Mouse (Mus musculus): Measurements from ENCODE around the gene Gm10778. TPM values are rescaled to one million over a fixed set of nuclear protein-coding genes. Genes with fewer than 3 reads are reported as not detected.
"Not testable (repeated sequence)": the region's sequence is repeated elsewhere in the genome, so short reads cannot be mapped to it uniquely, and the experiment has no call there.

Gene Gm10778
- 0.18 and 0.19 TPM in 2 replicates for polyA plus RNA-seq (2012)

DNA sequence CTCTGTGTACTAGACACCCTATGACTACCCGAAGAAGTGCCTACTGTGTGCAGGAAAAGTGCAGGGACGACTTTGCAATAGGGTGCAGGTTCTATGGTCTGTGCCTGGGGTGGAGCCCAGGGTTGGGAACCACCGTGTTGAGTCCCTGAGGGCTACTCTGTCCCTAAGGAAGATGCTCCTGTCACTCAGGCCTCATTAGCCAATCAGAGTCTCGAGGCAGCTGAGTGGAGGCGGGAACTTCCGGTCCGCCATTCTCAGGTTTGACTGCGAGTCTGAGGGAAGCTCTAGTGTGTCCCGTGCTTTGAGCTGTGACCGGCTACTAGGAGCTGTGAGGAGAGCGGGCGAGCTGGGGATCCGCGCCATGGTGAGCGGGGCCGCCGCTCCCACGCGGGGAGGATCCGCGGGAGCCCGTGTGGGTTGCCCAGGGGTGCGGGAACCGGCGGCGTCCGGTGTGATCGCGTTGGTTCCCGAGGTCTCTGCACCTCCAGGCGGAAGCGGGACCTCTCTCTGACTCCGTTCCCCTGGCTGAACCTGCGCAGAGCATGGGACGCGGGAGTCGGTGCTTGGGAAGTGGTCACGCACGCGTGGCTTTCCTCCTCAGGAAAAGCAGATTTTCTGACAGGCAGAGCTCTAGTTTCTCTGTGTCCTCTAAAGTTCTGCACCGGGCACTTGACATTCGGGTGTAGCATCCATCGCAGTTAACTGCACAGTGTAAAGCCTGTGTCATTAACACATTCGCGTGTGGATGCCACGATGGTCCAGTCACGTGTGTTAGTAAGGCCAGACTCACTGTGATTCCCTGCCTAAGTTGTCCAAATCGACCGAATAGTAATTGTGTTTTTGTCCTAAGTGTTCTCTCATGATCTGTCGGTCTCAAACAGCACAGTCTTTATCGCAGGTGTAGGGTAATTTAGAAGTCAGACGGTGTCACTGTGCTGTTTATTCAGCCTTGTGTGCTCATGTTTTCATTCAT, at the start of gene Gm10778:
Gene Gm10778 (plus strand): TSS at position 257 of the 973 bp plus-strand sequence.
- TF ChIP-seq GATA1 (IDR thresholded peaks at IDR 0.05; ENCODE audit: low read length): not testable (repeated sequence)

DNA sequence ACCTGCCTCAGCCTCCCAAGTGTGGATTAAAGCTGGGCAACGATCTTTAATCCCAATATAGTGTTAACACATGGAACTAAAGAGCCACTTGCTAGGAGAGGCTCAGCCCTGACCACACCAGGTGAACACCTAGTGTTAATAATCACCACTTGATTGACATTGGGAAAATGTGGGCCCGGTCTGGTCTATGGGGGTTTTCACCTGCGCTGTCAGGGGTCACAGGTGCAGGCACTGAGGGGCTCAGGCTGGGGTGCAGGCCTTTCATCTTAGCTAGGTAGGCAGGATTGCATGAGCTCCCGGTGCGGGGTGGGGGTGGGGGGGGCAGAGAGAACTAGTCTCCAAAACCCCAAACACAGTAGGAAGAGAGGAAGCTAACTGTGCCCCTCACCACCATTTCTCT, 49.2 kb upstream of the Gm10778 start:
- TF ChIP-seq GATA1 (IDR thresholded peaks at IDR 0.05; ENCODE audit: low read length): no peak

DNA sequence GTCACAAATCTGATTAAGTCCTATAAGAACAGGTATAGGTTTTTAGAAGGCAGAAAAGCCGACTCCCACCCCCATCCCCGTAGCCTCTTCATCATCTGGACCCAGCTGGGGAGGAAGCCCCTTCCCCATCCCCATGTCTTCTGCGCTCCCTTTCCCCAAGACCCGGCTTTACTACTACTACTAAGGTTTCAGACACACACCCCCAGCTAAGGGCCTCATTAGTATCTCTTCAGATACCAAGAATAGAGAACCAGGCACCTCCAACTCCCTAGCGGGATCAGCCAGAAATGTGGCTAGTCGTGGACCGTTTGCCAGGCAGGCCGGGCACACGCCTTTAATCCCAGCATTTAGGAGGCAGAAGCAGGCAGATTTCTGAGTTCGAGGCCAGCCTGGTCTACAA, 48.8 kb upstream of the Gm10778 start:
- TF ChIP-seq GATA1 (IDR thresholded peaks at IDR 0.05; ENCODE audit: low read length): no peak

DNA sequence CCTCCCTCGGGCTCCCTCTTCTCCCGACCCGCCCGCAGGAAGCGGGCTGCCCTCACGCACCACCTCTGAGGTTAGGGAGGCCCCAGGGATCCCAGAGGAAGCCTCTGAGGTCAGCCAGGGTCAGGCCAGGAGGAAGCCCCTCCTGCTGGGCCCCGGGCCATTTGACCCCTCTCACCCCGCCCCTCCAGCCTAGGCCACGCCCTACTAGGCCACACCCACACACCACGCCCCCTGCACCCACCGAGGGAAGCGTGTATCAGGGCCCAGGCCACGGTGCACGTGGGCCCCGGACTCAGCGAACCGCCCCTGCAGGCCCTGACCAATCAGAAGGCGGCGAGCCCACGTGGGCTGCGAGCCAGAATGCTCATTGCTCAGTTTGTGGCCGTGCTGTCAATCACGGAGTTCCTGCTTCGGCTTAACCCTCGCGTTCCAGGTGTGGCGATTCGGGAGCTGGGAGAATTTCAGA, 48.1 kb upstream of the Gm10778 start, which contains the start of gene Tle6:
Gene Tle6 (minus strand): TSS at position 336 of the 466 bp plus-strand sequence.
- TF ChIP-seq GATA1 (IDR thresholded peaks at IDR 0.05; ENCODE audit: low read length): no peak

DNA sequence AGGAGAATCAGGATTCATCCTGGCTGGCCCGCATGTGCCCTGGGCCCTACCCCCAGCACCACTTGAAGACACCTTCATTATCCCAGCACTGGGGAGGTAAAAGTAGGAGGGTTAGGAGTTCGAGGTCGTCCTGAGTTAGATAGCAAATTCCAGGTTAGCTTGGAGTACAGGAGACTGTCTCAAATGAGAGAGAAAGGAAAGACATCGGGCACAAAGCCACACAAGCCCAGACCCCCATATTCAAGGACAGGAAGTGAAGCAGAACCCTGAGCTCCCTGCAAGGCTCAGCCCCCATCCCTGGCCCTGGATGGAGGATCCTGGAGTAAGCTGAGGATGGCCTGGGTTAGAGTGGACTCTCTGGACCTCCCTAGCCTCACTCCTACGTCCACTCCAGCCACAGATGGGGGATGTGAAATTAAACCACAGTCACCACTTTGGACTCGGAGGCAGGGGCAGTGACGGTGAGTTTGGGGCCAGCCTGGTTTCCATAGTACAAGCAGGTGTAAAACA, 47.4 kb upstream of the Gm10778 start:
- no peak for TF ChIP-seq GATA1 (IDR thresholded peaks at IDR 0.05; ENCODE audit: low read length)

DNA sequence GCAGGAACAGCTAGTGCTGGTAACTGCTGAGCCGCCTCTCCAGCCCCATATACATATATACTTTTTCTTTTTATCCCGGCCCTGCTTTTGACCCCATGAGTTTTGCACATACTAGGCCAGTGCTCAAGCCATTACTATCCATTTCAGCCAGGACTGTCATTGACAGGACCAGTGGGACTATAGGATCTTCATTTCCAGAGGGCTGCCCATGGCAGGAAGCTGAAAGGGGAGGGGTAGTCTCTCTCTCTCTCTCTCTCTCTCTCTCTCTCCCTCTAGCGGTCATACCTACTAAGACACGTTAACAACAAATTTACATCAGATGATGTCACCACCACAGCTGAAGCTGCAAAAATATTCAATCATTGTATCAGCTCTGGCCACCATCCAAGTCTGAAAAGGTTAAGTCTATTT, 46.1 kb upstream of the Gm10778 start:
- no peak for TF ChIP-seq GATA1 (IDR thresholded peaks at IDR 0.05; ENCODE audit: low read length)

DNA sequence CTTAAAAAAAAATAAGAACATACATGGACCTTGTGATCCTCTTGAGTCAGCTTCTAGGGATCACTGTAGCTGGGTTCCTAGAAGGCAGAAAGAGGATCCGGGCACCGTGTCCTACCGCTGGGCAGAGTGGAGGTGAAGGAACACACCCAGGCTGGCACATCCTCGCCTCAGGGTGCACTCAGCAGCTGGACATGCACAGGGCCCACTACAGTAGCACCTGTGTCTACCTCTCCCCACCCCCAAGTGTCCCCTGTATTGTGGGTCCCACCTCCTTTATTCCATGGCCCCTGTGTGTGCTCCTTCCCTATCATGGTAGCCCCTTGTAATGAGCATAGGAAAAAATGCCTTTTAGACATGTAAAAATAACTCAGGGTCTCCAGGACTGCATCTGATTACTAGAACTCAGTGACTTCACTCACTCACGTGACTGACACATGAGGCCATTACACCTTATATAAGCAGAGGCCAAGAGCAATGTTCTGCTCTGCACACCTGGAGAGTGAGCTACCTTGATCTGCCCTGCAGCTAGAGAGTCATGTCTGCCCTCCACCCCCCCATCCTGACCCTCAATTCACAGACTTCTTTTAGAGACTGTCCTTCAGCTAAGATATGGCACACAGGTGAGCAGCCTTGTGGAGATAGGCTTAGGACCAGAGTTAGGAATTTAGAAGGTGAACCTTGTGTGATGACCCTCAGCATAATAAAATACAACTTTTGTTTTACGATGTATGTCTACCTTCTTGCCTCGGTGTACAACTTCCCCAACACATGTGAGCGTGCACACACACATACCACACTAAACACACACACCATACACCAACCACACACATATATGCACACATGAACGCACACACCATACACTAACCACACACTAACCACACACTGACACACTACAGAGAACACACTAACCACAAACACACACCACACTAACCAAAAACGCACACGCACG, 44.6 kb upstream of the Gm10778 start:
- TF ChIP-seq GATA1 (IDR thresholded peaks at IDR 0.05; ENCODE audit: low read length): no peak

DNA sequence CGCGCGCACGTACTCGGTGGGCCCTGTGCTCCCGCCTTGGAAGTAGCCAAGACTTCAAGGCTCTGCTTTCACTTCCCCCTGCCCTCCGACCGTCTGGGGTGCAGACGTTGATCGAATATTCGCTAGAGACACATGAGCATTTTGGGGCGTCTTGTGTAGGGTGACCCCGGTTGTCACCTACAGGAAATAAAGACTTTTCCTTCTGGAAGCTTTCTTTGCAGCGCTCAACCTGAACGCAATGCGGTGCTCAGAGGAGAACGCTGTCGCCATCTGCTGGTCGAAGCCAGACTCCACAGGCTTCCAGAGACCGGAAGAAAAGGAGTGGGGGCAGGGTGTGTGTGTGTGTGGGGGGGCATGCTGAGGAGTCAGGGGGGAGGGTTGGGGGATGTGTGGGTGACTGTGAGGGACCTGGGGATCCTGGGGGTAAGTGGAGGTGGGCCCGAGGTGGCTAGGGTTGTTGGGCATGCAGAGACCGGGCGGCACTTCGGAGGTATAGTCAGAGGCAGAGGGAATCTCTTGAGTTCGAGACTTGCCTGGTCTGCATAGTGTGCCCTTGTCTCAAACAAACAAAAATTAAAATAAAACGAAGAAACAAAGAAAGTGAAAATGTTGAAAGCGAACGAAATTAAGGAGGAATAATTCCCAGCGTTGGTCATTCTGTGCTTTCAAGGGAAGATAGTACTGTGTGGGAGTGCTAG, 43.7 kb upstream of the Gm10778 start:
- TF ChIP-seq GATA1 (IDR thresholded peaks at IDR 0.05; ENCODE audit: low read length): no peak

DNA sequence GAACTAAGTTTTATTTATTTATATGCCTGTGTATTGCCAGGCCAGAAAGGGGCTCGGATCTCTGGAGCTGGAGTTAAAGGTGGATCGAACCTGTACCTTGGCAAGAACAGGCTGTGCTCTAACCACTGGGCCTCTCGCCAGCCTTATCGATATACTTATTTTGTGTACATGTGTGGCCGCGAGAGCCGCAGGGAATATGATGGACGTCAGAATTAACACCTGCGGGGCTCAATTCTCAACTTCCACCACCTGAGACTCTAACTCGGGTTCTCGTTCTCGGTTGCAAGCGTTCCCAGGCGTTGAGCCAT, 43.2 kb upstream of the Gm10778 start:
- TF ChIP-seq GATA1 (IDR thresholded peaks at IDR 0.05; ENCODE audit: low read length): no peak

DNA sequence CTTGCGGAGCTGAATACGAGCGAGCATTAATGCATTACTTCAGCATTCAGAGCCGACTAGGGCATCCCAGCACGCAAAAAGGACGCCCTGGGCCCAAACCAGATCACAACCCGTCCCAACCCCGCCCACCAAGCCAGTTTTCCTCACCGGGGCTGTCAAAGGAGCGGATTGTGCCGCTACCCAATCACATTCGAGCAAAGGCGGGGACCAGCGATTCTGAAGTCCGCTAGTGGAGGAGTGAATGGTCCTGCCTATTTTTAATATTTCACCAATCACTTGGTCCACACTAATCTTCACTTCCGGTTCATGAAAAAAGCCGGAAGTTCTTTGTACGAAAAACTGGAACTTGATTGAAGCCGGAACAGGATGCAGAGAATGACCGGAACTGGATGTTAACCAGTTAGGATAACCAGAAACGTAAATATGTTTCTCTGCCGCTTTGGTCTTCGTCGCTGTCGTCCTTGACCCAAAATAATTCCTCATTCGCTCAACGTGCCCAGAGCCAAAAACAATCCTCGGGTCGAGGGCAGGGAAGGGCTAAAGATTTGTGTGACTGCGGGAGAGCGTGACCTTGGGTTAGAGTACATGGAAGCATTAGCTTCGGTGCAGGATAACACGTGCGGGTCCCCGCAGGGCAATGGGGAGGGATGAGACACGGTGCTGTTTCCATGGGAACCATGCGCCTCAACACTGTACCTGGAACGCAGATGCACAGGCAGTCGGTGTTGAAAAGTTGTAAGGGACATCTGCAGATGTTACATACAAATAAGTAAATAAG, 42.7 kb upstream of the Gm10778 start, which contains the start of gene BC025920:
Gene BC025920 (plus strand): TSS at position 297 of the 778 bp plus-strand sequence.
- TF ChIP-seq GATA1 (IDR thresholded peaks at IDR 0.05; ENCODE audit: low read length): no peak

DNA sequence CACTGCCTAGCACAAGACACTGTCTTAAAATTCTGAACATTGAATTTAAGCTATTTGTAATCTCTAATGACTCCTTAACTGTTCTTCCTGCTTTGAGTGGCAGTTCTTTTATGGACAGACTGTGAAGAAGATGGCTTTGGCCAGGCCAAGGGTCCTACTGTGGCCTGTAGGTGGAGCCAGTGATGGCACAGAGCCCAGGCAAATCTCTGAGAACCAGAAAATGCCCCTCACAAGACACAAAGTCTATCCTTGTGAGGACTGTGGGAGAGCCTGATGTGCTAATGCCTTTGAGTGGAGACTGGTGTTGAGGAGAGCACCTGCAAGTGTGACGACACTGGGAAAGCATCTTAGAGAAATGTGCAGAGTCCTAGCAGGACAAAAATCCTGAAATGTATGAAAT, 40.6 kb upstream of the Gm10778 start:
- no peak for TF ChIP-seq GATA1 (IDR thresholded peaks at IDR 0.05; ENCODE audit: low read length)

DNA sequence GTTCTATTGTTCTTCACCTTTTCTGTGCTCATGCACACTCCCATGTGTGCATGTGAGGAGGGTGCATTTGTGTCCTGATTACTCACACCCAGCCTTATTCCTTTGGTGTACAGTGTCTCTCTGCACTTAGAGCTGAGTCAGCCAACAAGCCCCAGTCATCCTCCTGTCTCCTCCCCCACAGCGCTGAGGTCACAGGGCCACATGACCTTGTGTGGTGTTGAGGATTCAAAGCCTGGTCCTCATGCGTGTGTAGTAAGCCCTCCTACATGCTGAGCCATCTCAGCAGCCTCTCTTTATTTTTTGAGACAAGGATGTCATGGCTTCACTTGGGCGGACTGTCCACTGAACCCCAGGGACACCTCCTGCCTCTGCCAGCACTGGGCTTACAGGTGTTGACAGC, 36.1 kb upstream of the Gm10778 start:
- TF ChIP-seq GATA1 (IDR thresholded peaks at IDR 0.05; ENCODE audit: low read length): no peak

DNA sequence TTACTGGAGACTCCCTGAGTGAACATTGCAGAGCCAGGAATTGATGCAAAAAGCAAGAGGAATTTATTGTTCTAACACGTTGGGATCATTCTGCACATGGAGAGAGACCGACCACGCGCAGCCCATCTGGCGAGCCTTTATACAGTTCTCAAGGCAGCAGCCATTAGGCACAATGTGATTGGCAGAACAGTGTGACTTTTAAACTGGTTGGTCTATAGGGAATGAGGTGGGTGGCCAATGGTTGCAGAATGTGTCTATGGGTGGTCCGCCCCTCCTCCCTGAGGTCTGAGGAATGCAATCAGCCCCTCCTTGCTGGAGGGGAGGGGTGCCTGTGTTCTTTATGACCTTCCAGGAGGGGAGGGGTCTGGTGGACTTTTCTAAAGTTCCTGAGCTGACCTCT, 33.4 kb upstream of the Gm10778 start:
- no peak for TF ChIP-seq GATA1 (IDR thresholded peaks at IDR 0.05; ENCODE audit: low read length)

DNA sequence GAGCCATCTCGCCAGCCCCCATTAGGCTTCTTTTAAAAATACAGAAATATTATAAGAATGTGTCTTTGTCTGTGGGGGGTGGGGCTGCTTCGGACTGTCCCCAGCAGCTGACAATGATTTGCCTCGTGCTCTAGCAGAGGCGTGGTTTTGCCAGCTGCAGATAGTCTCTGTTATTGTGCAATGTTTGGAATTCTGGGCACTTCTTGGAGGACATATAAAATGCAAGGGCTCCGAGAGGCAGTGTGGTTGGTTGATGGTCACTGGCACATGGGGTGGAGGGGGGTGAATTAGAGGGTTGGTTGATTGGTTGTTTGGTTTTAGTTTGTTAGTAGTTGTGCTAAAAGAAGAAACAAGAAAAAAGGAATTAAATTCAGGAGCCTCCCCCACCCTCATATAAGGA, 28.9 kb upstream of the Gm10778 start:
- TF ChIP-seq GATA1 (IDR thresholded peaks at IDR 0.05; ENCODE audit: low read length): no peak

All from G1E-ER4 (cell line).